Comparison of ENCODE assay signal across 30 mouse cellular contexts in genomic region chrX:100475569-100476223, GRCm38 (mm10). TPM values are rescaled to one million over a fixed set of nuclear protein-coding genes. Genes with fewer than 3 reads are reported as not detected.
DNase-seq lines count a peak whose midpoint lies in the region; ATAC-seq and TF ChIP-seq lines count a peak whose summit lies in the region.
"Had no signal": no experiment of that assay in that cellular context is flagged by ENCODE, and none has a peak within 500 bp of the region (broad histone marks: within the 10 kb centered on the region; RNA-seq: fewer than 3 reads in every experiment).

No protein-coding gene starts in this region.

- no peaks in the 10 kb centered on the region for H3K36me3 ChIP-seq in heart, embryonic 11.5 days (ENCODE audit: control insufficient read depth, insufficient read depth, low read length)
- H3K36me3 ChIP-seq in liver, embryonic 14.5 days (replicated peaks; ENCODE audit: control insufficient read depth, insufficient read depth, low read depth): no peaks in the 10 kb centered on the region
- H3K36me3 ChIP-seq: heart, embryonic 15.5 days; limb, embryonic 15.5 days; midbrain, embryonic 12.5 days; neural tube, embryonic 12.5 days had no signal

- H3K4me2 ChIP-seq in heart, embryonic 11.5 days: no peak overlapping the region
- H3K4me2 ChIP-seq in liver, embryonic 14.5 days (ENCODE audit: low read depth): no peak overlapping the region
- H3K4me2 ChIP-seq: heart, embryonic 15.5 days; limb, embryonic 15.5 days; midbrain, embryonic 12.5 days; neural tube, embryonic 12.5 days had no signal

- H3K27me3 ChIP-seq in heart, embryonic 11.5 days (ENCODE audit: control insufficient read depth, insufficient read depth, low read length): 0 out of 2 replicates have a peak, but pooled peaks cover 3% of the 10 kb centered on the region
- H3K27me3 ChIP-seq in liver, embryonic 14.5 days (ENCODE audit: control insufficient read depth, insufficient read depth, low read length): no peaks in the 10 kb centered on the region
- H3K27me3 ChIP-seq: heart, embryonic 15.5 days; neural tube, embryonic 12.5 days had no signal

- no peak overlapping the region for H3K4me3 ChIP-seq in heart, embryonic 11.5 days (ENCODE audit: low read depth, low read length)
- no peak overlapping the region for H3K4me3 ChIP-seq in liver, embryonic 14.5 days (ENCODE audit: insufficient read depth in 1 of 2, low read depth in 2 of 2, low read length in 2 of 2)
- H3K4me3 ChIP-seq: heart, embryonic 15.5 days; limb, embryonic 15.5 days; midbrain, embryonic 12.5 days; neural tube, embryonic 12.5 days had no signal

- no peak overlapping the region for H3K27ac ChIP-seq in heart, embryonic 11.5 days (ENCODE audit: low read depth, low read length)
- H3K27ac ChIP-seq in liver, embryonic 14.5 days: no peak overlapping the region
- H3K27ac ChIP-seq: heart, embryonic 15.5 days; hindbrain, postnatal 0 days; kidney, postnatal 0 days; limb, embryonic 15.5 days; macrophage; midbrain, embryonic 12.5 days; neural tube, embryonic 12.5 days had no signal

- DNase-seq in heart, adult 18-20 months: peak; percentile 20 to 36
- peak; percentile 6 for DNase-seq in 3T3-L1 (ENCODE audit: low read depth, low spot score)
- peak in 2 of 3 experiments; percentile 4 to 20 for DNase-seq in liver, embryonic 14.5 days (ENCODE audit: low read depth in 3 of 3, low spot score in 3 of 3)
- DNase-seq in layer of hippocampus, postnatal 10 days (ENCODE audit: low spot score in 2 of 2): no peak
- DNase-seq in retina, embryonic 14.5 days (ENCODE audit: low spot score): no peak
- DNase-seq: adrenal gland, adult 8-10 months; B cell, adult 2 months; cerebellum, postnatal 10 days; embryo, embryonic 11 days; kidney, adult 11 months; layer of hippocampus, postnatal 36 days; right cerebral cortex, postnatal 14 days; spleen, adult 18-20 months; thymus, postnatal 36 days had no signal

- H3K9me3 ChIP-seq in heart, embryonic 11.5 days (replicated peaks; ENCODE audit: control insufficient read depth, low read length): no peaks in the 10 kb centered on the region
- H3K9me3 ChIP-seq in liver, embryonic 14.5 days (ENCODE audit: control insufficient read depth, low read length): no peaks in the 10 kb centered on the region
- H3K9me3 ChIP-seq: heart, embryonic 15.5 days; limb, embryonic 15.5 days; midbrain, embryonic 12.5 days; neural tube, embryonic 12.5 days had no signal

- no peak for ATAC-seq in heart, embryonic 11.5 days (replicated peaks; ENCODE audit: insufficient number of reproducible peaks, low FRiP score, low TSS enrichment)
- ATAC-seq in common myeloid progenitor, adult 5-6 weeks (replicated peaks; ENCODE audit: low read depth, poor library complexity, severe bottlenecking): 0 out of 2 replicates have a peak, but pooled peaks have one; percentile 18
- peak; percentile 72; the same call in 1 of the 2 replicates for ATAC-seq in liver, embryonic 14.5 days (ENCODE audit: insufficient read depth)
- ATAC-seq: hindbrain, postnatal 0 days had no signal

- H3K9ac ChIP-seq in heart, embryonic 11.5 days (ENCODE audit: low read depth, low read length): no peak overlapping the region
- H3K9ac ChIP-seq in liver, embryonic 14.5 days (replicated peaks): no peak overlapping the region
- H3K9ac ChIP-seq: heart, embryonic 15.5 days; limb, embryonic 15.5 days; midbrain, embryonic 12.5 days; neural tube, embryonic 12.5 days had no signal

- no peaks in the 10 kb centered on the region for H3K4me1 ChIP-seq in heart, embryonic 11.5 days (ENCODE audit: control insufficient read depth, insufficient read depth, low read length)
- H3K4me1 ChIP-seq in liver, embryonic 14.5 days (replicated peaks; ENCODE audit: control insufficient read depth in 2 of 2, insufficient read depth in 2 of 2, low read length in 1 of 2): peaks cover 0 to 13% of the 10 kb centered on the region in 2 experiments; a peak in 3 of 4 replicates
- H3K4me1 ChIP-seq: heart, embryonic 15.5 days; limb, embryonic 15.5 days; midbrain, embryonic 12.5 days; neural tube, embryonic 12.5 days had no signal

- 55% methylated on average over 4 of the region's 4 CpGs for WGBS in heart, embryonic 11.5 days (ENCODE audit: insufficient replicate concordance)
- WGBS in liver, embryonic 14.5 days (ENCODE audit: insufficient replicate concordance): 34% methylated on average over 4 of the region's 4 CpGs

- peak; percentile 41; the same call in 1 of the 2 replicates for TF ChIP-seq EP300 in liver, embryonic 14.5 days (IDR thresholded peaks at IDR 0.05; ENCODE audit: low read depth)

- TF ChIP-seq CTCF in liver, embryonic 14.5 days (IDR thresholded peaks at IDR 0.05; ENCODE audit: low read depth): no peak

RNA-seq across cellular contexts. Expression of gene Igbp1, which starts 18.4 kb away (rescaled TPM):
- 10 to 100 TPM; 40.2 to 43.2 TPM for total RNA-seq in heart, adult 18-20 months (2021)
- 30.1 and 31.1 TPM in 2 replicates for polyA plus RNA-seq in heart, embryonic 11.5 days (2014; fragmentation: Nextera tagmentation; extraction: Ambion mirVana)
- 115 and 132 TPM in 2 replicates for total RNA-seq in common myeloid progenitor, adult 5-6 weeks (2017)
- polyA plus RNA-seq in liver, embryonic 14.5 days (2012; rRNA removed): 16.2 and 26.3 TPM in 2 replicates
- 18.8 and 20.3 TPM in 2 replicates for polyA plus RNA-seq in liver, embryonic 14.5 days (2014; fragmentation: Nextera tagmentation; extraction: Ambion mirVana)
- total RNA-seq in layer of hippocampus, postnatal 10 days (2021): 10 to 100 TPM; 36.4 to 36.7 TPM

RNA-seq across cellular contexts. Expression of gene Awat2, which starts 33.2 kb away (rescaled TPM):
- total RNA-seq in heart, adult 18-20 months (2021): under 1 TPM in 1 of 2 experiments, not detected in 1; 0.13 TPM
- 0.18 and 0.53 TPM in 2 replicates for polyA plus RNA-seq in heart, embryonic 11.5 days (2014; fragmentation: Nextera tagmentation; extraction: Ambion mirVana)
- 0.82 TPM in 1 of 2 replicates, not detected in the other for total RNA-seq in common myeloid progenitor, adult 5-6 weeks (2017)
- polyA plus RNA-seq in liver, embryonic 14.5 days (2012; rRNA removed): 0.18 and 0.26 TPM in 2 replicates
- polyA plus RNA-seq in liver, embryonic 14.5 days (2014; fragmentation: Nextera tagmentation; extraction: Ambion mirVana): 0.15 TPM in 2 replicates
- total RNA-seq in layer of hippocampus, postnatal 10 days (2021): not detected
- total RNA-seq: hematopoietic stem cell, adult 5-6 weeks; monocyte, adult 5-6 weeks had no signal
- polyA plus RNA-seq: macrophage had no signal

RNA-seq across cellular contexts. Expression of gene Otud6a, which starts 46.9 kb away (rescaled TPM):
- total RNA-seq in heart, adult 18-20 months (2021): not detected
- not detected in 2 replicates for polyA plus RNA-seq in heart, embryonic 11.5 days (2014; fragmentation: Nextera tagmentation; extraction: Ambion mirVana)
- not detected in 2 replicates for total RNA-seq in common myeloid progenitor, adult 5-6 weeks (2017)
- not detected in 2 replicates for polyA plus RNA-seq in liver, embryonic 14.5 days (2012; rRNA removed)
- not detected in 2 replicates for polyA plus RNA-seq in liver, embryonic 14.5 days (2014; fragmentation: Nextera tagmentation; extraction: Ambion mirVana)
- not detected for total RNA-seq in layer of hippocampus, postnatal 10 days (2021)
- total RNA-seq: adrenal gland, adult 8-10 months; gastrocnemius, adult 18-20 months; gastrocnemius, postnatal 4 days; hematopoietic stem cell, adult 5-6 weeks; hindbrain, postnatal 0 days; layer of hippocampus, postnatal 36 days; left cerebral cortex, postnatal 25 days; monocyte, adult 5-6 weeks had no signal
- polyA plus RNA-seq: embryonic facial prominence, embryonic 14.5 days; forebrain, embryonic 11.5 days; heart, embryonic 15.5 days; hindbrain, postnatal 0 days; kidney, postnatal 0 days; limb, embryonic 15.5 days; macrophage; midbrain, embryonic 12.5 days; neural tube, embryonic 12.5 days had no signal

RNA-seq across cellular contexts. Expression of gene Dgat2l6, which starts 48.9 kb away (rescaled TPM):
- not detected for total RNA-seq in heart, adult 18-20 months (2021)
- polyA plus RNA-seq in heart, embryonic 11.5 days (2014; fragmentation: Nextera tagmentation; extraction: Ambion mirVana): not detected in 2 replicates
- total RNA-seq in common myeloid progenitor, adult 5-6 weeks (2017): not detected in 2 replicates
- polyA plus RNA-seq in liver, embryonic 14.5 days (2012; rRNA removed): not detected in 2 replicates
- not detected in 2 replicates for polyA plus RNA-seq in liver, embryonic 14.5 days (2014; fragmentation: Nextera tagmentation; extraction: Ambion mirVana)
- total RNA-seq in layer of hippocampus, postnatal 10 days (2021): not detected
- total RNA-seq: adrenal gland, adult 8-10 months; hematopoietic stem cell, adult 5-6 weeks; hindbrain, postnatal 0 days; monocyte, adult 5-6 weeks had no signal
- polyA plus RNA-seq: embryonic facial prominence, embryonic 14.5 days; forebrain, embryonic 11.5 days; heart, embryonic 15.5 days; hindbrain, postnatal 0 days; kidney, postnatal 0 days; macrophage; midbrain, embryonic 12.5 days; neural tube, embryonic 12.5 days had no signal

Comparison
In these comparisons a context has a peak if more than half of its experiments do, and no peak if none do; other contexts are left out.
1. DNase-seq: peak in heart, adult 18-20 months (2 of 2), 3T3-L1 (single experiment) and liver, embryonic 14.5 days (2 of 3); none in layer of hippocampus, postnatal 10 days (0 of 2) and retina, embryonic 14.5 days (single experiment).